Mouse (Mus musculus) midbrain, embryonic 15.5 days (tissue): ENCODE results near the gene Rpl32. TPM values are rescaled to one million over a fixed set of nuclear protein-coding genes. Genes with fewer than 3 reads are reported as not detected.

Experiments used
- ATAC-seq: fragments of 200-750 bp; cut with Nextera tagmentation; replicated peaks from 2 replicates; pipeline ENCODE4 v1.8.0; 2017; ENCODE audit warnings: moderate TSS enrichment
- H3K27ac ChIP-seq: fragments of 300-500 bp; sonication (generic); 2 replicates; pipeline ENCODE4 v1.5.1; 2015; ENCODE audit warnings: mild to moderate bottlenecking, inconsistent platforms
- H3K27me3 ChIP-seq: fragments of 300-500 bp; sonication (generic); replicated peaks from 2 replicates; pipeline ENCODE4 v1.6.1; 2015; ENCODE audit warnings: inconsistent platforms
- H3K36me3 ChIP-seq: fragments of 300-500 bp; sonication (generic); replicated peaks from 2 replicates; pipeline ENCODE4 v1.6.1; 2015; ENCODE audit warnings: inconsistent platforms
- H3K4me1 ChIP-seq: fragments of 300-500 bp; sonication (generic); 2 replicates; pipeline ENCODE4 v1.6.1; 2015; ENCODE audit warnings: inconsistent platforms
- H3K4me2 ChIP-seq: fragments of 300-500 bp; sonication (generic); 2 replicates; pipeline ENCODE4 v1.6.1; 2015; ENCODE audit warnings: inconsistent platforms, mild to moderate bottlenecking, moderate library complexity
- H3K4me3 ChIP-seq: fragments of 300-500 bp; sonication (generic); 2 replicates; pipeline ENCODE4 v1.5.1; 2015; ENCODE audit warnings: mild to moderate bottlenecking, inconsistent platforms
- H3K9ac ChIP-seq: fragments of 300-500 bp; sonication (generic); 2 replicates; pipeline ENCODE4 v1.6.1; 2015; ENCODE audit warnings: mild to moderate bottlenecking, inconsistent platforms
- H3K9me3 ChIP-seq: fragments of 300-500 bp; sonication (generic); 2 replicates; pipeline ENCODE4 v1.6.1; 2016; ENCODE audit warnings: inconsistent platforms
- WGBS: fragments of 180-500 bp; shearing (Covaris S2); methylation state at CpG from one replicate; pipeline ENCODE4 v1.1.7; 2015; ENCODE audit warnings: mixed read lengths; 5-methylcytosine and 5-hydroxymethylcytosine counted together
- polyA plus RNA-seq: library from polyadenylated mRNA; unstranded; fragments of >200 nt; fragmentation: Nextera tagmentation; extraction: Ambion mirVana; gene quantifications from 2 replicates; pipeline ENCODE4 v1.2.1, GENCODE M21; 2015

The Rpl32 gene
- 881 and 890 TPM in 2 replicates for polyA plus RNA-seq

DNA sequence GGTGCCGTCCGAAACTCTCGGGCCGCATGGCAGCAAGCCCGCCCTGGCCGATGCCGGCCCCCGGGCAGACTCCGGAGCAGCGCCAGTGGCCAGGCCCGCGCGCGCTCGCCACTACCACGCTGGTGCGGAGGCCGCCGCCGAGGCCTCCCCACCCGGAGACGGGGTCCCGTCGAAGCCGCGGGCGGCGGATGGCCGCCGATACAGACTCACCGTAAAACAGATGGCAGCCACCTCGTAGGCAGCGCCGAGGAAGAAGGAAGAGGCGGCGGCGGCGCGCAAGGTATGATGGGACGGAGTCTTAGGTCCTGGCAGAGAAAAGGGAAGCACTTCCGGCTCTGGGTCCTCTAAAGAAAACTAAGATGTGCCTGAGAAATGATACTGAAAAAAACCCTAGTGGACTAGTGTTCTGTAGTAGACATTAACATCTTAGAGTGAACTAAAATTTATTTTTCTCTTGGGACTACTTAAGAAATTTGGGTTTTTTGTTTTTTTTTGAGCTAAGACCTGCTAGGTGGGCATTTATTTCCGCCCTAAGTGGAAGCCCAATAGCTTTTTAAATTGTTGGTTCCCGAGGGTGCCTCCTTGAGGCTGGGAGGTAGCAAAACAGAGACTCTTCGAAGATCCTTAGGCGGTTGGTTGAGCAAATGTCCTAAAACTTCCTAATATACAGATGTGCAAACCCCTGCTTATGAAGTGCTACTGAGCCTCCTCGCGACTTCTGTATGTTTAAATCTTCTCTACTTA lies at the start of gene Rpl32:
Gene Rpl32 (minus strand): TSS at position 260 of the 744 bp plus-strand sequence.
- peaks cover 6% of the 10 kb centered on the region for H3K36me3 ChIP-seq
- no peaks in the 10 kb centered on the region for H3K9me3 ChIP-seq
- peak within 1 kb of the TSS; percentile 83 for H3K4me2 ChIP-seq
- H3K27me3 ChIP-seq: no peaks in the 10 kb centered on the region
- H3K27ac ChIP-seq: peak within 1 kb of the TSS; percentile 92
- ATAC-seq: peak; percentile 91
- peak within 1 kb of the TSS; percentile 87 for H3K9ac ChIP-seq
- peak within 1 kb of the TSS; percentile 75 for H3K4me3 ChIP-seq
- peaks cover 22% of the 10 kb centered on the region for H3K4me1 ChIP-seq
- WGBS: under 1% methylated on average over 47 of the region's 47 CpGs

DNA sequence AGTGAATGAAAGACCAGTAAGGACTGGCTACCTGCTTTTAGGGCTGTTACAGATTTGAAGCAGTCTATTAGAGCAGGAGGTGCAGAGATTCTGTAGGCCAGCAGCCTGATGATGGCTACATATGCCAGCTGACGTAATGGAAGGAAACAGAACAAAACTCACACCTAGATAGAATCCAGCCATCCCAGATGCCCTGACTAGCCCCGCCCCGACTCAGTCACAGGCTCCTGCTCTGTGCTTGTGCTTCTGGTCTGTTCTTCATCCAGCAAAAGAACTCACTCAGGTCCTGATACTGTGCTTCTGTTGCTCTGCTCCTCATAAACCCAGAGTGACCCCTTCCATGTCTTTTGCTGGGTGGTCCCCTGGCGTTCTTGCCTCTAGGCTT lies 47.8 kb upstream of the Rpl32 start:
- H3K4me3 ChIP-seq: no peak overlapping the region
- H3K9ac ChIP-seq: no peak overlapping the region
- H3K9me3 ChIP-seq: no peaks in the 10 kb centered on the region
- no peaks in the 10 kb centered on the region for H3K27me3 ChIP-seq
- no peak for ATAC-seq
- H3K27ac ChIP-seq: no peak overlapping the region
- H3K4me2 ChIP-seq: no peak overlapping the region
- WGBS: 82% methylated on average over 4 of the region's 4 CpGs
- no peaks in the 10 kb centered on the region for H3K36me3 ChIP-seq
- H3K4me1 ChIP-seq: peaks cover 26% of the 10 kb centered on the region

DNA sequence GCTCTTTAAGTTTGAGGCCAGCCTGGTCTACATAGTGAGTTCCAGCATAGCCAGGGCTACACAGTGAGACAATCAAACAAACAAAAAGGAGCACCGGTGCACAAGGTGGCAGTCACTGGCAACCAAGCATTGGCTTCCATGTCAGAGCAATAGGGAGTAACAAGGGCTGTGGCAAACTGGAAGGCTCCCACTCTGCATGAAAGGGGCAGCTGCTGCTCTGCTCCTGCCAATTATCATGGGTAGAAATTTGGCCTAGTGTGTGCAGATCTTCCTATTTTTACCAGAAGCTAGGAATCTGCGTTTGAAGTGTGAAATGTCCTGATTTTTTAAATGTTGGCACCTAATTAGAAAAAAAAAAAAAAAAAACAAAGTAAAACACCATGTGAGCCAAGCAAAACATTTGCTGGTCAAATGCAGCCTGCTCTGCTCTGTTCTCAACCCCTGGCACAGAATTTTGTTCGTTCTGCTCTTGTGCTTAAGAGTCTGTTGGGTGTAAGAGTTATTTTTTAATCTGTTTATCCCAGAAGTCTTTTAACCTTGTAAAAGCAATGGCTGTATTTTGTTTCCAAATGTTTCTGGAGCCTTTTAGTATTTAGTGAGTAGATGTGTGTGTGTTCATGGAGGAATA lies 47.3 kb upstream of the Rpl32 start:
- ATAC-seq: no peak
- Histone ChIP-seq H3K4me3 (no peak overlapping the region), H3K4me1 (peaks cover 26% of the 10 kb centered on the region), H3K9ac (no peak overlapping the region), H3K4me2 (no peak overlapping the region), H3K27ac (no peak overlapping the region), H3K36me3 (no peaks in the 10 kb centered on the region), H3K27me3 (no peaks in the 10 kb centered on the region), H3K9me3 (no peaks in the 10 kb centered on the region)
- WGBS: 83% methylated on average over 3 of the region's 3 CpGs

DNA sequence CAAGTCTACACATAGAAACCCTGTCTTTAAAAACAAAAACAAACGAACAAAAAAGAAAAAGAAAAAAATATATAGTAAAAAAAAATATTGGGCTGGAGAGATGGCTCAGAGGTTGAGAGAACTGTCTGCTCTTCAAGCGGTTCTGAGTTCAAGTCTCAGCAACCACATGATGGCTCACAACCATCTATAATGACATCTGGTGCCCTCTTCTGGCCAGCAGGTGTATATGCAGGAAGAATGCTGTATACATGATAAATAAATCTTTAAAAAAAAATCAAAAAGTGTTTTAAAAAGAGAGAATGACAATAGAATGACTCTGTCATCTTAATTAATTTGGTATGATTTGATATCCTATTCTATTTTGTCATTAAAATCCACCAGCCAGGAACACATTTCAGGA lies 45.9 kb upstream of the Rpl32 start:
- Histone ChIP-seq H3K9ac (no peak overlapping the region), H3K4me3 (no peak overlapping the region), H3K27me3 (no peaks in the 10 kb centered on the region), H3K4me2 (no peak overlapping the region), H3K9me3 (no peaks in the 10 kb centered on the region), H3K36me3 (no peaks in the 10 kb centered on the region), H3K4me1 (peaks cover 26% of the 10 kb centered on the region), H3K27ac (no peak overlapping the region)
- 62% methylated on average over 2 of the region's 2 CpGs for WGBS
- ATAC-seq: no peak

DNA sequence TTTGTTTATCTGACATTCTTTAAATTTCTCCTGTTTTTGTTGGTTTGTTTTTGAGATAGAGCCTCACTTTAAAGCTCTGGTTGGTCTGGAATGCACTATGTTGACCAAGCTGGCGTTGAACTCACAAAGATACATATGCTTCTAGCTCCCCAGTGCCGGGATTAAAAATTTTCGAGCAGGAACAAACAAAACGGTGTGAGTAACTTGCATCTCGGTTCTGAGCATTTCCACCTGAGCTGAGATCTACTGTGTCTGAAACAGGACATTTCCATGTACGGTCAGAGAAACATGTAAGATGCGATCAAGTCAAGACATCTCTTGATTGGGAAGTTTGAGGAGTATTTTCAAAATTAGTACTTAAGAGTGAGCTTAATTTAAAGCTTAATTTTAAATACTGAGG lies 45.4 kb upstream of the Rpl32 start:
- H3K36me3 ChIP-seq: 0 out of 2 replicates have a peak, but pooled peaks cover 1% of the 10 kb centered on the region
- ATAC-seq: no peak
- no peaks in the 10 kb centered on the region for H3K27me3 ChIP-seq
- H3K4me1 ChIP-seq: peaks cover 26% of the 10 kb centered on the region
- H3K9me3 ChIP-seq: no peaks in the 10 kb centered on the region
- peak overlapping the region; percentile 50 for H3K9ac ChIP-seq
- WGBS: 38% methylated on average over 7 of the region's 7 CpGs
- peak overlapping the region; percentile 67 for H3K4me3 ChIP-seq
- H3K4me2 ChIP-seq: peak overlapping the region; percentile 79
- peak overlapping the region; percentile 80 for H3K27ac ChIP-seq

DNA sequence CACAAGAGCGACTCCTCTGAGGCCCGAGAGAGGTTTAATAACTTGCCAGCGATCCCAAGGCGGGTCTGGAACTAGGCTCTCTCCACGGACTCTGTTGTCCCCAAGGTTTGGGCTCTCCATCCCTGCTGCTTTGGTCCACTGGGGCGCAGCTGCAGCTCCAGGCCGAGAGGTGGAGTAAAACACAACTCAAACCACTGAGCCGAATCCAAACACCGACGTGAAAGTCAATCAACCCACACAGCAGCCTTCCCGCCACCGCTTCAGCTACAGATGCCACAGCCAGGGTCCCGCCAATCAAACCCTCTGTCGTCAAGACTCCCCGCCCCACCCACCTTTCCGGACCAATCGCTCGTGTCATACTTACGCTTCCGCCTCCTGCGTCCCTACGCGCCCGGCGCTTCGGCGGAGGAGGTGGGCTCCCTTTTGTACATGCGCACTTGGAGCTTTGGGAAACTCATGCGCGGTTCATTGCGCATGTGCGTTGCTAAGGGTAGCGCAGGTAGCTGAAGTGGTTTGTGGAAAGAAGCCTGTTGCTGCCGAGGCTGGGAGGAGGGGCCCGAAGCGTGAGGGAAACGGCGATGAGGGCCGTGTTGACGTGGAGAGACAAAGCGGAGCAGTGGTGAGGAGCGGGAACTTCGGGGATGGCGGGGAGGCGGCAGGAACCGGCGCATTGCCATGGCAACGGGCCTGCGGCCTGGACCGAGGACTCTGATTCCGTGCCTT lies 44.7 kb upstream of the Rpl32 start, which contains the start of the genes Mbd4 and Ift122:
Gene Mbd4 (minus strand): TSS at position 281 of the 723 bp plus-strand sequence.
Gene Ift122 (plus strand): TSS at position 380 of the 723 bp plus-strand sequence.
- WGBS: 0% methylated on average over 51 of the region's 51 CpGs
- peak; percentile 99 for ATAC-seq
- H3K9ac ChIP-seq: peak within 1 kb of the TSS; percentile 50
- H3K27ac ChIP-seq: peak within 1 kb of the TSS; percentile 80
- no peaks in the 10 kb centered on the region for H3K9me3 ChIP-seq
- peaks cover 26% of the 10 kb centered on the region for H3K4me1 ChIP-seq
- H3K4me2 ChIP-seq: peak within 1 kb of the TSS; percentile 79
- H3K36me3 ChIP-seq: 0 out of 2 replicates have a peak, but pooled peaks cover 5% of the 10 kb centered on the region
- H3K27me3 ChIP-seq: no peaks in the 10 kb centered on the region
- peak within 1 kb of the TSS; percentile 67 for H3K4me3 ChIP-seq

DNA sequence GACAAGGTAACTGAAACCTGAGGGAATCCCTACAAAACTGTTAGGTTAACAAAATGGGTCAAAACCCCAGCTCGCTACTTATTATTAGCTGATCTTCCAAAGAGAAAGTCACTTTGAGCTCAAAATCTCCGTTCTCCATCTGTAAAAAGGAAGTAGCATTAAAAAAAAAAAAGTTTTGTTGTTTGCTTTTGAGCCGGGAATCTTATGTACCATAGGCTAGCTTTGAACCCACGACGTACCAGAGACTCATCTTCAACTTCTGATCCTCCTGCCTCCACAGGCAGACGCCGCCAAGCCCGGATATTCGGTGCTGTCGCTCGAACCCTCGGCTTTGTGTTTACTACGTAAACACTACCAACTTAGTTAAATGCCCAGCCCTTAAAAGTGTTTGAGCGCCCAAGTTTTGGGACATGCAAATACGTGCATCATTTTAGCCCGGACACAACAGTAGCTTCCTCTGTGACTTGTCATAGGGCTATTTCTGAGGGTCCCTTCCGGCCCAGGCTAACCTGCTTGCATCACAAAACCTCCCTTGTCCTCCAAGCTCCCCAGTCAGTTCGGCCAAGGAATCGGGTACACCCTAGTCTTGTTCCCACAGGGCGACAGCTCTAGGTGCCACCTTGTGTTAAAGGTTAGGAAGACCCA lies 44.0 kb upstream of the Rpl32 start:
- Histone ChIP-seq H3K4me2 (peak overlapping the region; percentile 79), H3K4me1 (peaks cover 26% of the 10 kb centered on the region), H3K9ac (peak overlapping the region; percentile 50), H3K27me3 (no peaks in the 10 kb centered on the region), H3K9me3 (no peaks in the 10 kb centered on the region), H3K36me3 (0 out of 2 replicates have a peak, but pooled peaks cover 5% of the 10 kb centered on the region), H3K27ac (peak overlapping the region; percentile 80), H3K4me3 (peak overlapping the region; percentile 67)
- WGBS: 5% methylated on average over 20 of the region's 20 CpGs
- no peak for ATAC-seq

DNA sequence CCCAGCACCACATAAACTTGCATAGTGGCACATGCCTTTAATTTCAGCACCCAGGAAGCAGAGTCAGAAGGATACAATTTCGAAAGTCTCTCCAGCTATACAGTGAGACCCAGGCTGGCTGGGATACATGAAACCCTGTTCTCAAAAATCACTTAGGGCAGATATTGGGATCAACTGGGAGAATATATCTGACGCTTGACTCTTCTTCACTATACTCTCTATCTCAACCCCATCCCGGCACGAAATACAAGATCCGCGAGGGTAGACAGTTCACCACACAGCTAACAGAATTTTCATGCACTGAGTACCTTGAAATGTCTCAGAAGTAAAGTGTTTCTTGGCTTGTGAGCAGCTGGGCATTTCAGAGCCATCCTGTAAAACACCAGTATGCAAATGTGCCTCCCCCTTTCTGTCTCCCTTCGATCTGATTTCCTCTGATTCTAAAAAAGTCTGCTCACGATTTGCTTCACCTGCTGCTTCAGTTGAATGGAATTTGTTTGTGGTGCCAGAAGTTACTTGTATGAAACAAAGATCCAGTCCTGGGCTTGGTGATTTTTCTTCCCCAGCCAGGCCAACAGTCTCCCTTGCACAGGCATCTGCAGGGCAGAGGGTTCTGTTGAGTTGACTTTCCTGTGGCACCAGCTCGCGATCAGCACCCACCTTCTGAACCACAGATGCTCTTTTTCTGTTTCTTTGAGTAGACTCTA lies 40.2 kb upstream of the Rpl32 start:
- Histone ChIP-seq H3K4me2 (no peak overlapping the region), H3K4me3 (no peak overlapping the region), H3K27me3 (no peaks in the 10 kb centered on the region), H3K9me3 (no peaks in the 10 kb centered on the region), H3K4me1 (peaks cover 15% of the 10 kb centered on the region), H3K27ac (0 out of 2 replicates have a peak overlapping the region, but pooled peaks have one; percentile 41), H3K36me3 (0 out of 2 replicates have a peak, but pooled peaks cover 5% of the 10 kb centered on the region), H3K9ac (no peak overlapping the region)
- no peak for ATAC-seq
- WGBS: 93% methylated on average over 10 of the region's 10 CpGs

DNA sequence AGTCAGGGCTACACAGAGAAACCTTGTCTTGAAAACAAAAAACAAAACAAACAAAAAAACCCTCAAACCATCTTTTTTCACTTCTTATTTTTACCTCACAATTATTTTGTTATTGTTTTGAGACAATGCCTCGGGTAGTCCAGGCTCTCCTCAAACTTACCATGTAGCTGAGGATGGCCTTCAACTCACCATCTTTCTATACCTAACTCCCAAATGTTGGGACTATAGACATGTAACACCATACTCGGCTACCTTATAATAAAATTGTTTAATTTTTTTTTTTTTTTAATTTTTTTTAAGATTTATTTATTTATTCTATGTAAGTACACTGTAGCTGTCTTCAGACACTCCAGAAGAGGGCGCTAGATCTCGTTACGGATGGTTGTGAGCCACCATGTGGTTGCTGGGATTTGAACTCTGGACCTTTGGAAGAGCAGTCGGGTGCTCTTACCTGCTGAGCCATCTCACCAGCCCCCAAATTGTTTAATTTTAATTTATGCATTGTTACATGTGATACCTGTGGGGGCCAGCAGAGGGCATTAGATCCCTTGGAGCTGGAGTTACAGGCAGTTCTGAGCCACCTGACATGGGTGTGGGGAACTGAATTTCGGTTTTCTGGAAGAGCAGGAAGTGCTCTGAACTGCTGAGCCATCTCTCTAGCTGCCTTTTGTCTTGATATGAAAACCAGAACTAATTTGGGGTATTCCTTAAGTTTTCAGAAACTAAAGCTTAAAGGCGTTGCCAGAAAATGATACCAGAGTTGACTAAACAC lies 38.3 kb upstream of the Rpl32 start:
- peaks cover 5% of the 10 kb centered on the region; the same call in 1 of the 2 replicates for H3K36me3 ChIP-seq
- no peaks in the 10 kb centered on the region for H3K9me3 ChIP-seq
- no peak overlapping the region for H3K4me3 ChIP-seq
- 42% methylated on average over 8 of the region's 8 CpGs for WGBS
- H3K4me1 ChIP-seq: peaks cover 2% of the 10 kb centered on the region
- H3K9ac ChIP-seq: no peak overlapping the region
- no peaks in the 10 kb centered on the region for H3K27me3 ChIP-seq
- no peak for ATAC-seq
- no peak overlapping the region for H3K4me2 ChIP-seq
- H3K27ac ChIP-seq: no peak overlapping the region

DNA sequence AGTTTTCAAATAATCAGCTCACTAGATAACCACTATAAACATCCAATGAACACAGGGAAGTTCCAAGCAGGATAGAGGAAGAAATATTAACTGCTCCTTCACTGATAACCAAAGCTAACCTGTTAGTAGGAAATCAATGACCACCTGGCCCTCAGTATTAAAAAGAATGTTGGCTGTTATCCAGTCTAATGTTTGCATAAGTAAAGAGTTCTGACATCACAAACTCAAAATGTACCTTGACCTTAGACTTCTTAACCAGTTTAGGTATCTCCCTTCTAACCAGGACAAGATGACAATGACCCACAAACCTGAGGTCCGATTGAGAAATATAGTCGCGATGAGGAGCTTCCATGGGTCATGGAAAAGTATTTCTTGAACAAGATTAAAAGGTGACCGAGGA lies 36.5 kb upstream of the Rpl32 start:
- no peaks in the 10 kb centered on the region for H3K4me1 ChIP-seq
- H3K4me3 ChIP-seq: no peak overlapping the region
- 94% methylated on average over 4 of the region's 4 CpGs for WGBS
- no peak for ATAC-seq
- H3K27me3 ChIP-seq: no peaks in the 10 kb centered on the region
- H3K36me3 ChIP-seq: peaks cover 5% of the 10 kb centered on the region; the same call in 1 of the 2 replicates
- H3K4me2 ChIP-seq: no peak overlapping the region
- H3K9me3 ChIP-seq: no peaks in the 10 kb centered on the region
- H3K27ac ChIP-seq: no peak overlapping the region
- H3K9ac ChIP-seq: no peak overlapping the region

DNA sequence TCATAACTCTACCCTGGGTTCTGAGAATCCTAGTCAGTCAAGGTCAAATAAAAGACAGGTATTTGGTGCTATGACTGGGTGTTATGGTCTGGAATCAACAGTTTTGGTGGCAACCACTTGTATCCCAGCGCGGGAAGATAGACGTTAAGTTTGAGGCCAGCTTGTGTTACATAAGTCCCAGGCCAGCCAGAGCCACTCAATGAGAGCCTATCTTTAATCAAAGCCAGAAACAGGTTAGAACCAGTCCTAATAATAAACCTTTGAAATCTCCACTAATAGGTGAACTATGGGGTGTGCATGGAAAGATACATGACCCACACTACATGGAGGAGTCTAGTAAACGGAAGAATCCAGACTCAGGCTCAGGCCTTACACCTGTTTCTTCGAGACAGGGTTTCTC lies 30.2 kb upstream of the Rpl32 start:
- no peaks in the 10 kb centered on the region for H3K9me3 ChIP-seq
- peak; percentile 49 for ATAC-seq
- no peak overlapping the region for H3K9ac ChIP-seq
- peak overlapping the region; percentile 40 for H3K4me3 ChIP-seq
- 61% methylated on average over 5 of the region's 5 CpGs for WGBS
- H3K4me1 ChIP-seq: peaks cover 16% of the 10 kb centered on the region; the same call in 1 of the 2 replicates
- H3K4me2 ChIP-seq: peak overlapping the region; percentile 76
- H3K27me3 ChIP-seq: no peaks in the 10 kb centered on the region
- H3K27ac ChIP-seq: no peak overlapping the region
- no peaks in the 10 kb centered on the region; the same call in 1 of the 2 replicates for H3K36me3 ChIP-seq
